Mouse (Mus musculus): ENCODE measurements at regions not wholly inside any gene's neighbourhood (a gene's known extent, or its start where the extent isn't known, plus 50 kb on each side); places are given as distances from the start of the nearest gene placed in this dataset.

DNA sequence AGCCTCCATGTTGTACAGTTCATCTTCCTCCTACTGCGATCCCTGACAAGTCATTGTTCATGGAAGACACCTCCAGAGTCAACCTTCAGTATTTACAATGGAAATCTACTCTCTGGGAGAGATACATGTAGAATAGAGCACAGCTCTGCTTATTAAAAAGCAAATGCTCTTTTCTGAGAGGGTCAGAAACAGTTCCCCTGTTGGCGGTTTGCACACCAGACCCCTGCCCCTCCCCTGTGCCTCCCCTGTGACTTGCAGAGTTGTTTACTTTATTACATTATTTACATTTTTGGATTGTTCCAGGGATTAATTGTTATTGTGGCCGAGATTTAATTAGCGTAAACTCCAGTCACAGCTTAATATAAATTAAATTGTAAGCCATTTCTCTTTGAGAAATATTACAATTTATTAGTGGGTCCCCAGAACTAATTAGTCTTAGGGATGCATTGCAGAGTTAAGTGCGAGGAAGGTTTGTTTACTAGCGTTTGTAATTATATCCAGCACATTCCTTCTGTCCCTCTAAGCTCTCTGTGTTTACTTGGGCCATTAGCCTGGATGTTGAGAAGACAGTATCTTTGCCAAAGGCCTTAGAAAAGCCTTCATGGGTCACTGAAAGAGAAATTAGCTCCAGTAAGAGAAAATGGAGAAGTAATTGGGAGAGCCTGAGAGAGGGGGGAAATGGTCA, 337.6 kb upstream of the Sel1l start:
- Histone ChIP-seq H3K4me1 (replicated peaks; ENCODE audit: control insufficient read depth, insufficient read depth, low read length) (peaks cover 2% of the 10 kb centered on the region; the same call in 1 of the 2 replicates), H3K9ac (ENCODE audit: low read length) (no peak overlapping the region), H3K9me3 (ENCODE audit: control insufficient read depth, low read length) (no peaks in the 10 kb centered on the region), H3K4me2 (ENCODE audit: low read depth, low read length) (no peak overlapping the region), H3K27ac (ENCODE audit: low read length) (no peak overlapping the region), H3K27me3 (ENCODE audit: control insufficient read depth, insufficient read depth, low read depth, low read length) (no peaks in the 10 kb centered on the region), H3K4me3 (ENCODE audit: low read length) (no peak overlapping the region), H3K36me3 (ENCODE audit: control insufficient read depth, insufficient read depth, low read length) (no peaks in the 10 kb centered on the region)
- ATAC-seq (ENCODE audit: low read depth): no peak
- WGBS: 61% methylated on average over 6 of the region's 6 CpGs

DNA sequence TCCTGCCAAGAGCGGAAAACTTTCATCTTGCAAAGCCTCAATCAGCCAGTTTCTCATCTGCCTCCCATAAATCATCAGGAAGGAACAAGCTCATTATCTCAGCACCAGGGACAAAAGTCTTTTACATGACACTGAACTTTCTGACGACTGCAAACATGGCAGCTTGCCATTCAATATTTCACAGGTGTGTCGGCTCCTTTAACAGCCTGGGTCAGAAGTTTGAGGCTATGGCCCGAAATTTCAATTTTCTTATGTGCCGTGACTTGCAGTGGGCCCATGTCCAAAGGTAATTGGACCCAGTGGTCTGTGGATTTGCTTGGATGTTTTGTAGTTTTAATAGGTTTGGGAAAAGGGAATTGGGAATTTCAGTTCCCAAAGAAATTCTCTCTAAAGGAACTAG, 330.3 kb upstream of the Sel1l start:
- no peaks in the 10 kb centered on the region for H3K9me3 ChIP-seq (ENCODE audit: control insufficient read depth, low read length)
- H3K27ac ChIP-seq (ENCODE audit: low read length): no peak overlapping the region
- H3K9ac ChIP-seq (ENCODE audit: low read length): no peak overlapping the region
- no peaks in the 10 kb centered on the region for H3K36me3 ChIP-seq (ENCODE audit: control insufficient read depth, insufficient read depth, low read length)
- no peaks in the 10 kb centered on the region for H3K4me1 ChIP-seq (replicated peaks; ENCODE audit: control insufficient read depth, insufficient read depth, low read length)
- no peak for ATAC-seq (ENCODE audit: low read depth)
- WGBS: 62% methylated on average over 5 of the region's 5 CpGs
- no peaks in the 10 kb centered on the region for H3K27me3 ChIP-seq (ENCODE audit: control insufficient read depth, insufficient read depth, low read depth, low read length)
- no peak overlapping the region for H3K4me3 ChIP-seq (ENCODE audit: low read length)
- H3K4me2 ChIP-seq (ENCODE audit: low read depth, low read length): no peak overlapping the region

- Histone ChIP-seq H3K4me3 (ENCODE audit: low read length) (no peak overlapping the region), H3K4me2 (ENCODE audit: low read depth, low read length) (no peak overlapping the region), H3K36me3 (ENCODE audit: control insufficient read depth, insufficient read depth, low read length) (no peaks in the 10 kb centered on the region), H3K4me1 (replicated peaks; ENCODE audit: control insufficient read depth, insufficient read depth, low read length) (no peaks in the 10 kb centered on the region), H3K27me3 (ENCODE audit: control insufficient read depth, insufficient read depth, low read depth, low read length) (no peaks in the 10 kb centered on the region), H3K27ac (ENCODE audit: low read length) (no peak overlapping the region), H3K9ac (ENCODE audit: low read length) (no peak overlapping the region), H3K9me3 (ENCODE audit: control insufficient read depth, low read length) (no peaks in the 10 kb centered on the region)
- no peak for ATAC-seq (ENCODE audit: low read depth)
These were observed 307.8 kb upstream of the Sel1l start for GRCm38 (mm10) chr12:92156726-92157125.

DNA sequence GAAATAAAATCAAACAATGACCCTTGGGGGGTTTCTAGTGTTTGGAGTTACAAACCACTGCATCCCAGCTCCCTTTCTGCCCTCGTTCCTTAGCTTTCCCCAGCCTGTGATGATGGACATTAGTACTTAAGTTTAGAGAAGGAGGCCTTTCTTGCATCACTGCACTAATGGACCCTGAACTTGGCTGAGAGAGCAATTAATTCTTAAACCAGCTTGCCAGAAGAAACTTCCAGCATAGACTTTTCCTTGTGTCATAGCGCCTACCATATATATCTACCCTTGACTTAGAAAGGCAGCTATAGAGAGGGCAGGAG, 303.9 kb upstream of the Sel1l start:
- Histone ChIP-seq H3K9me3 (ENCODE audit: control insufficient read depth, low read length) (no peaks in the 10 kb centered on the region), H3K27ac (ENCODE audit: low read length) (no peak overlapping the region), H3K36me3 (ENCODE audit: control insufficient read depth, insufficient read depth, low read length) (no peaks in the 10 kb centered on the region), H3K4me3 (ENCODE audit: low read length) (no peak overlapping the region), H3K4me2 (ENCODE audit: low read depth, low read length) (no peak overlapping the region), H3K27me3 (ENCODE audit: control insufficient read depth, insufficient read depth, low read depth, low read length) (no peaks in the 10 kb centered on the region), H3K4me1 (replicated peaks; ENCODE audit: control insufficient read depth, insufficient read depth, low read length) (no peaks in the 10 kb centered on the region), H3K9ac (ENCODE audit: low read length) (no peak overlapping the region)
- 83% methylated on average over 2 of the region's 2 CpGs for WGBS
- ATAC-seq (ENCODE audit: low read depth): no peak

DNA sequence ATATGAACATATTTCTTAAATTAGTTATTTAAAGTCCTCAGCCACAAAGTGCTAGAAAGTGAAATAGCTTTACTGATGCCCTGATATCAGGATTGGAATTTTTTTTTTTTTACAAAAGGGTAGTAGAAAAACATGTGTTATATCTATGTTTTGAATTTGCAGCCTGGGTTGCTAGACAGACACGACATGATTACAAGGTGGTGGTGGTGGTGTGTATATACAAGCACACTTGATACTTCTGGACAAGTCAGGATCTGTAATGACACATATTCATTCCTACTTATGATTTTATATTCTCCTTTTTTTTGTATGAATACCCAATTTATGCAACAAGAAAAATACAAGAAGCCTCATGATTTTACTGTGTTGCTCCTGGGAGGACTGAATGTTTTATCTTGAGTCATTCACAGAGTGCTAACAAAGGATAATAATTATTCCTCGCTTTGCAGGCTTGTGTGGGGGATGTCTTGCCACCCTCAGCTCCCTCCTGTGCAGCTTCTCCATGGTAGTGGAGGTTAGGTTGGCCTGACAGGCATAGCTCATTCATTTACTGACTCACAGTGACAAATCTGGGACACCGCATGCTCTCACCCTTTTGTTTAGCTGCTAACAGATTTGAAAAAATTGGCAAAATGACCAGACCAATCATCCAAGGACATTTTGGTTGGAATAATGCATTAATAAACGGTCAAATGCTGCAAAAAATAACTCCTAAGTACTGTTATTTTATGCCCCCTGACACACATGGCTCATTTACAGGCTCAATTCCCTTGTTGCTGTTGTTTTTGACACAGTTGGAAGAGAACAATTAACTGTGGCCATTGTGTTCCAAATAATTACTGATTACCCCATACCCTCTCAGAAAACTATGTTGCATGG, 303.3 kb upstream of the Sel1l start:
- Histone ChIP-seq H3K36me3 (ENCODE audit: control insufficient read depth, insufficient read depth, low read length) (no peaks in the 10 kb centered on the region), H3K4me2 (ENCODE audit: low read depth, low read length) (no peak overlapping the region), H3K9me3 (ENCODE audit: control insufficient read depth, low read length) (no peaks in the 10 kb centered on the region), H3K27me3 (ENCODE audit: control insufficient read depth, insufficient read depth, low read depth, low read length) (no peaks in the 10 kb centered on the region), H3K27ac (ENCODE audit: low read length) (no peak overlapping the region), H3K9ac (ENCODE audit: low read length) (no peak overlapping the region), H3K4me3 (ENCODE audit: low read length) (no peak overlapping the region), H3K4me1 (replicated peaks; ENCODE audit: control insufficient read depth, insufficient read depth, low read length) (no peaks in the 10 kb centered on the region)
- ATAC-seq (ENCODE audit: low read depth): no peak
- WGBS: 58% methylated on average over 4 of the region's 4 CpGs

- WGBS: 52% methylated on average over 4 of the region's 4 CpGs
- Histone ChIP-seq H3K27ac (ENCODE audit: low read length) (no peak overlapping the region), H3K27me3 (ENCODE audit: control insufficient read depth, insufficient read depth, low read depth, low read length) (no peaks in the 10 kb centered on the region), H3K4me1 (replicated peaks; ENCODE audit: control insufficient read depth, insufficient read depth, low read length) (no peaks in the 10 kb centered on the region), H3K9ac (ENCODE audit: low read length) (no peak overlapping the region), H3K9me3 (ENCODE audit: control insufficient read depth, low read length) (no peaks in the 10 kb centered on the region), H3K36me3 (ENCODE audit: control insufficient read depth, insufficient read depth, low read length) (no peaks in the 10 kb centered on the region), H3K4me3 (ENCODE audit: low read length) (no peak overlapping the region), H3K4me2 (ENCODE audit: low read depth, low read length) (no peak overlapping the region)
- ATAC-seq (ENCODE audit: low read depth): peak; percentile 92
These were observed 288.6 kb upstream of the Sel1l start for GRCm38 (mm10) chr12:92137539-92137938.

GRCm38 (mm10) chr12:92127648-92128047, 278.7 kb upstream of the Sel1l start:
- Histone ChIP-seq H3K4me3 (ENCODE audit: low read length) (no peak overlapping the region), H3K27me3 (ENCODE audit: control insufficient read depth, insufficient read depth, low read depth, low read length) (no peaks in the 10 kb centered on the region), H3K27ac (ENCODE audit: low read length) (no peak overlapping the region), H3K4me2 (ENCODE audit: low read depth, low read length) (no peak overlapping the region), H3K36me3 (ENCODE audit: control insufficient read depth, insufficient read depth, low read length) (no peaks in the 10 kb centered on the region), H3K4me1 (replicated peaks; ENCODE audit: control insufficient read depth, insufficient read depth, low read length) (no peaks in the 10 kb centered on the region), H3K9me3 (ENCODE audit: control insufficient read depth, low read length) (no peaks in the 10 kb centered on the region), H3K9ac (ENCODE audit: low read length) (no peak overlapping the region)
- no peak for ATAC-seq (ENCODE audit: low read depth)
- 77% methylated on average over 6 of the region's 6 CpGs for WGBS

DNA sequence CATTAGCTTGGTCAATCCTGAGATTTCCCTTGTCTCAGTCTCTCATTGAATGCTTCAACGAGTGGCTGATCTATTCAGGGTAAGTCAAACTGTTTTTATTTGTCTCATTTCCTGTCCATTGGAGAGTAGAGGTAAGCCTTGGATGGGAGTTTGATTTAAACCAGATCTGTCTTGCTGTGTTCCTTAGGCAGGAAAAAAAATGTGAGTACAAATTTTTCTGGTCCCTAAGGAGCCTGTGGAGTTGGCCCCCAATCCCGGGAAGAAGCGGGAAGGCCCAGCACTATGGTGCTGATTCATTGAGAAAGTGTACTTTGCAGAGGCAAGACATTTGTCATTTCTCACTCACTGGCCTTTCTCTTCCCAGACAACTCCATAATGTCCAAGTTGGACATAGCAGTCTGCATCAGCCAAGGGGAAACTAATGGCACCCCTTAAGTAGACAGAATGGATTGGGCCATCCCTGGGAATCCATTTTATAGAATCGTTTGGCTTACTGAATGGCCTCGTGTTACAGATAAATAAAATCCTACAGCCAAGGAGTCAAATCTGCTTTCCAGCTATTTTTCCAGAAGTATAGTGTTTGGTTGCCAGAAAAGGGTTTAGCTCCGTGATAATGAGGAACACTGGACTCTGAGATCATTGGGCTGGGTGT, 271.3 kb upstream of the Sel1l start:
- 69% methylated on average over 6 of the region's 6 CpGs for WGBS
- ATAC-seq (ENCODE audit: low read depth): no peak
- no peaks in the 10 kb centered on the region for H3K36me3 ChIP-seq (ENCODE audit: control insufficient read depth, insufficient read depth, low read length)
- H3K4me3 ChIP-seq (ENCODE audit: low read length): no peak overlapping the region
- no peaks in the 10 kb centered on the region for H3K9me3 ChIP-seq (ENCODE audit: control insufficient read depth, low read length)
- no peaks in the 10 kb centered on the region for H3K27me3 ChIP-seq (ENCODE audit: control insufficient read depth, insufficient read depth, low read depth, low read length)
- no peaks in the 10 kb centered on the region for H3K4me1 ChIP-seq (replicated peaks; ENCODE audit: control insufficient read depth, insufficient read depth, low read length)
- H3K27ac ChIP-seq (ENCODE audit: low read length): no peak overlapping the region
- no peak overlapping the region for H3K4me2 ChIP-seq (ENCODE audit: low read depth, low read length)
- H3K9ac ChIP-seq (ENCODE audit: low read length): no peak overlapping the region

DNA sequence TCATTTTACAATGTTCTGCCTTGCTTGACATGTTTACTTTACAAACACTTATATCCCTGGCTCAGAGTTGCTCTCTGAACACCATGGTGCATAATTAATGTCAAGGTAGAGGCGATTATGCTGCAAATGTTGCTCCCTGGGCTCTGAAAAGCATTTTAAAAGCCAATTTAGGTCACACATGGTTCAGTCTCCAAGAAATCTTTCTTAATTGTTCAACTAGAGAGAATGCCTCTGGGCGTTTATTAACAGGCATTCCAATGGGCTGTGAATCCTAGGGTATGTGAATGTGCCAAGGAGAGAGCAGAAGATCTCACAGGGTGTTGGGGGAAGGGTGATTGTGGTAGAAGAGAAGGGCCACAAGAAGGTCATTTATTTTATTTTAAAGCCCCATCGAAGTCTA, 260.7 kb upstream of the Sel1l start:
- Histone ChIP-seq H3K27me3 (ENCODE audit: control insufficient read depth, insufficient read depth, low read depth, low read length) (no peaks in the 10 kb centered on the region), H3K4me2 (ENCODE audit: low read depth, low read length) (no peak overlapping the region), H3K36me3 (ENCODE audit: control insufficient read depth, insufficient read depth, low read length) (no peaks in the 10 kb centered on the region), H3K9ac (ENCODE audit: low read length) (no peak overlapping the region), H3K27ac (ENCODE audit: low read length) (no peak overlapping the region), H3K4me1 (replicated peaks; ENCODE audit: control insufficient read depth, insufficient read depth, low read length) (no peaks in the 10 kb centered on the region), H3K4me3 (ENCODE audit: low read length) (no peak overlapping the region), H3K9me3 (ENCODE audit: control insufficient read depth, low read length) (no peaks in the 10 kb centered on the region)
- no peak for ATAC-seq (ENCODE audit: low read depth)
- 66% methylated on average over 3 of the region's 3 CpGs for WGBS
